Mouse (Mus musculus): ENCODE data around the gene Olfr557.

GRCm38 (mm10) chr7:102718970-102719369 lies 23.3 kb downstream of the Olfr557 start, which contains the start of gene Olfr33:
- TF ChIP-seq POLR2AphosphoS2 (IDR thresholded peaks at IDR 0.05; ENCODE audit: low read depth, low read length) (no peak), MAX (IDR thresholded peaks at IDR 0.05; ENCODE audit: low read length) (no peak), CTCF (conservative IDR thresholded peaks at IDR 0.05 in 1 of 2, IDR thresholded peaks at IDR 0.05 in 1 of 2; ENCODE audit: low read depth in 2 of 2, low read length in 2 of 2) (no peak), GABPA (IDR thresholded peaks at IDR 0.05; ENCODE audit: insufficient replicate concordance, low read depth, low read length) (no peak)
